Mouse (Mus musculus) mouse embryonic stem cell (cell line): ENCODE measurements around the gene Nop10.
"Not testable (repeated sequence)": the region's sequence is repeated elsewhere in the genome, so short reads cannot be mapped to it uniquely, and the experiment has no call there.

ENCODE experiments used
- in situ Hi-C, 2 experiments: fragments of 300-500 bp; cut with MboI; formaldehyde crosslinking; loops; 1 replicate in 1 of 2; 3 replicates in 1 of 2; pipeline ENCODE4 v1.14.3; 2019 to 2020; ENCODE audit warnings: low sequenced_read_pairs in 2 of 2, low pct_unique_long_range_greater_than_20kb in 1 of 2, mixed read lengths in 1 of 2; ENCODE audit not compliant: unreplicated experiment in 1 of 2

Nop10 gene

GRCm38 (mm10) chr2:112259241-112259962, 2.3 kb upstream of the Nop10 start, which contains the start of gene Nutm1:
Nutm1 (minus strand) TSS chr2:112259291.
- in situ Hi-C loops, result loop anchor here (25.0 kb wide), 1 partner anchor 228 kb away; the partner anchor contains the start of genes Aven (in 2 of the 2) and Chrm5 (in 2 of the 2)

- in situ Hi-C loops, result loop anchor here (25.0 kb wide), 1 partner anchor 224 kb away; the partner anchor contains the start of genes Aven (in 2 of the 2) and Chrm5 (in 2 of the 2)
These were observed 1.1 kb downstream of the Nop10 start for GRCm38 (mm10) chr2:112262779-112263295.

- in situ Hi-C loops, result loop anchor here (25.0 kb wide), 1 partner anchor 223 kb away; the partner anchor contains the start of genes Aven (in 2 of the 2) and Chrm5 (in 2 of the 2)
These were observed 2.6 kb downstream of the Nop10 start for GRCm38 (mm10) chr2:112264364-112264763.

DNA sequence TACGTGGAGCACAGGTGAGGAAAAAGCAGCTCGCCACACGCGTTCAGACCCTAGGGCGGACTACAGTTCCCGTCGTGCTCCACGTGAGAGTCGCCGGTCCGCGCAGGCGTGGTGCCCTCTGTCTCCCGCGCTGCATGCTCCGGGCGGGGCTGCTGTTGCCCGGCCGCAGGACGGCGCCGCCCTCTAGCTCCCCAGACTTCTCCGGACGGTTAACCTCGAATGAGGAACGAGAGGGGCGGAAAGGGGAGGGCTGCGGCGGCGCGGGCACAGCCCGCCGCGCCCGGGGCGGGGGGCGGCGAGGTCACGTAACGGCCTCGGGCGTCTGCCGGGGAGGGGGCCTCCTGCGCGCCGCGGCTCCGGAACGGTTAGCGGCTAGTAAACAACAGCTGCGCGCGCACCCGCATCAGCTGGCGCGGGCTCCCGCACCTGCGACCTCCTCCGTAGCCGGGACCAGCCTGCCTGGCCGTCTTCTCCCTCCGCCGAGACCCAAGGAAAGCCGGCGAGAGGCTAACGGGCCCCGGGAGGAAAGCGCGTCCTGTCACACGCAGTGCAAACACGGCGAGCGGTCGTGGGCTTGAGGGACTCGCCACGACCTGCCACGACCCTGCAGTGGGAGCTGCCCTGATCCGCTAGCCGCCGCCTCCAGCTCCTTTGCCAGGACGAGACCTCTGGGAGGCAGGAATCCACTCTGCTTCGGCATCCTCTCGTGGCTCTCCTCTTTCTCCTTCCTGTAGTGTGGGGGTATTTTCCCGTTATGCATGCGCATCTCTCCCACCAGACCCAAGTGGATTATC, 3.9 kb downstream of the Nop10 start, which contains the start of gene Slc12a6:
Slc12a6 (plus strand) TSS at position 378 of the 794 bp plus-strand sequence.
- in situ Hi-C loops, result loop anchor here (25.0 kb wide), 1 partner anchor 222 kb away; the partner anchor contains the start of genes Aven (in 2 of the 2) and Chrm5 (in 2 of the 2)

DNA sequence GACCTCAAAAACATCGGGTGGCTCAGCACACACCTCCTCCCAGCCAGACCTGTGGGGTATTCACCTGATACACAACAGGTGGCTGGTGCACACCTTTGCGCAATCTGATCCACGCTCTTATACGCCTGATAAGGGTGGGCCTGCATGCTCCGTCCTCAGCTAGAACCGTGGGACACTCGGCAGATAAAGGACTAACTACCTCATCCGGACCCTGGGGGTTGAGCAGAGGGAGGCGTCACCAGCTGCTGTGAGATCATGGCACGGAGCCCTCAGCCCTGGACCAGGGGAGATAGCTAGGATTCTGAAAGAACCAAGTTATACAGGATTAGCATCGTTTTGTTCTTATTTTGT, 4.5 kb downstream of the Nop10 start, which contains the start of gene Gm21985:
Gm21985 (plus strand) TSS at position 73 of the 351 bp plus-strand sequence.
- in situ Hi-C loops, result loop anchor here (25.0 kb wide), 1 partner anchor 221 kb away; the partner anchor contains the start of genes Aven (in 2 of the 2) and Chrm5 (in 2 of the 2)

GRCm38 (mm10) chr2:112266780-112267179, 5.1 kb downstream of the Nop10 start:
- in situ Hi-C loops, result loop anchor here (25.0 kb wide), 1 partner anchor 221 kb away; the partner anchor contains the start of genes Aven (in 2 of the 2) and Chrm5 (in 2 of the 2)

DNA sequence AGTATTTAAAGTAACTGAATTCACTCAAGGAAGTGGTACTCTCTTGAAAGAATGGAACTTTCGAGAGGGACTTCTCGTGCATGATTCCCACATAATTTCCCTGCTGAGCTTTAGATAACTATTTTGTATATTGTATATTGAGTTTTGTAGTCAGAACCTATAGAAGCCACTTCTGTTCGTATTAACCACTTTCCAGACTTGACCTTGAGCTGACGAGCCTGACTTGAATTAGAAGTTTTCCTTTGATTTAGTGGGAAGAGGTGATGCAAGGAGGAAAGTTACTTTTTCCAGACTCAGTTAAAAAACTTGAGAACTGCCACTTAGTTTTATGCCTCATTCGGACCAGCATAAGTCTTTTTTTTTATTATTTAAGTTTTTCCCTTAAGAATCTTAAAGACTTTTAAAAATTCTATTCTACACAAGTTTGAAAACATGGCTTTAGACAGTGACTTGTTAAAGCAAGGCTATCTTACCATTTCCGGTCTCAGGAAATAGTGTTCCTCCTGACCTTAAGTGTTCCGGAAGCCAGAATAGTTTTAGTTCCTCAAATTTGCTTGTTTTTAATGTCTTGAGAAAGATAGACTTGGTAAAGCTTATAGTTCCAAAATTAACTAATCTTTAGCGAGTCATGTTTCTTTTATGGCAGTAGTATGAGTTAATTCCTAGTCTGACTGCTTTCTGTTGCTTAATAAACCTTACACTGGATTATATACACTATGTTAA, 6.0 kb downstream of the Nop10 start:
- in situ Hi-C loops, result loop anchor here (25.0 kb wide), 1 partner anchor 220 kb away; the partner anchor contains the start of genes Aven (in 2 of the 2) and Chrm5 (in 2 of the 2)

- in situ Hi-C loops, result loop anchor here (25.0 kb wide), 1 partner anchor 217 kb away; the partner anchor contains the start of genes Aven (in 2 of the 2) and Chrm5 (in 2 of the 2)
These were observed 8.3 kb downstream of the Nop10 start for GRCm38 (mm10) chr2:112270011-112270410.

- in situ Hi-C loops, result loop anchor here (25.0 kb wide), 1 partner anchor 214 kb away; the partner anchor contains the start of genes Aven (in 2 of the 2) and Chrm5 (in 2 of the 2)
These were observed 11.2 kb downstream of the Nop10 start for GRCm38 (mm10) chr2:112272909-112273308.

DNA sequence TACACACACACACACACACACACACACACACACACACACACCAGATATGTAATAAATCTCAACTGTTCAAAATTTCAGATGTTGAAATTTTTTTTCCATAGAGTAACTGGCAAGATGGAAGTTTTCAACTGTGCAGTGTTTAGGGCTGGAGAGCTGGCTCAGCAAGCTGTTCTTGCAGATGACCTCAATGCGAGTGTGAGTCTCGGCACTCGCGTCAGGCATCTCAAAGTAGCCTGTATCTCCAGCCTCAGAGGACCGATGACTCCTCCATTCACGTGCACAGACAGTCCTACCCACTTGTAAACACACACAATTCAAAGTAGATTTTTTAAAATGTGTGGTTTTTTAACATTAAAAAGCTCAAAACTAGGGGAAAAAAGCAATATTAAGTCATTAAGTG, 11.7 kb downstream of the Nop10 start:
- in situ Hi-C loops, result loop anchor here (25.0 kb wide), 1 partner anchor 214 kb away; the partner anchor contains the start of genes Aven (in 2 of the 2) and Chrm5 (in 2 of the 2)

DNA sequence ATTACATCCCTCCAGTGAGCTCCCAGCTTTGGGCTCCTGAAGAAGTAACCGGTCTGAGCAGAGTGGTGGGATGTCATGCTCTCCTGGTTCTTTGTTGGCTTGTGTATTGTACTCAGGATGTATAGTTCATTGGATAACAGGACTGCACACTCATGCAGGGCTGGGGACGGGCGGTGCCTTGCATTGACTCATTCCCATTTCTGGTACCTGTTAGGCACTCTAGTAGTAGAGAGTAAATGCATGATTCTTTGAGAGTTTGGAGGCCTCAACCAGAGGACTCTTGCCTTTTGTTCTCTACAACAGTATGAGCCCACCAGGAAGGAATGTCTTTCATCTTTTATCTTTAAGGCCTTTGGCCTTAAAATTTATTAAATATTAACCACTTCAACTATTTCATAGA, 15.1 kb downstream of the Nop10 start:
- in situ Hi-C loops, result no loop called here

- in situ Hi-C loops, result no loop called here
These were observed 21.1 kb downstream of the Nop10 start for GRCm38 (mm10) chr2:112282846-112283245.

DNA sequence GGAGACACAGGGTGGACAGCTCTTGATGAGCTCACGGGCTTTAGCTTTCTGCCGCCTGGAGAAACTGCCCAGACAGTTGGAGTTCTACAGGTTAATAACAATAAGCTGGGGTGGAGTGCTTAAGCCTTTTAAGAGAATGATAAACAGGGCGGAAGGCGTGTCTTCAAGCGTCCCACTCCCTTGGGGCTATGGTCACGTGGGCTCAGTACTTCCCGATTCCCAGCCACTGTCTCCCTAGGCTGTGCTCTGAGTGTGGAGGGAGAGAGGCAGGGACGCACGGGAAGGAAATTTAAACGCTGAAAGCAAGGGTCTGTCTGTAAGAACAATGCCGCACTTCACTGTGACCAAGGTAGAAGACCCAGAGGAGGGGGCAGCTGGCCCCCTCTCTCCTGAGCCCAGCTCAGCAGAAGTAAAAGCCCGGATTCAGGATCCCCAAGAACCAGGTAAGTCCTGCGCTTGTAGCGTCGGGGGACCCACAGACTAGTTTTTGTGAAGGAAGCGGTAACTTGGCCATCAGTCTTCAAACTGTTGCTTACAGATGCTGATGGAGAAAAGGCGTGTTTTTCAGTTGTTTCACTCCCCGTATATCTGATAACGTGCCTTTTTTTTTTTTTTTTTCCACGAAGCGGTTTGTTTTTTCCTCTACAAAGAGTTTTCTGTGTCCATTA, 22.8 kb downstream of the Nop10 start:
- in situ Hi-C loops, result no loop called here

GRCm38 (mm10) chr2:112285031-112285390, 23.3 kb downstream of the Nop10 start:
- in situ Hi-C loops, result no loop called here

DNA sequence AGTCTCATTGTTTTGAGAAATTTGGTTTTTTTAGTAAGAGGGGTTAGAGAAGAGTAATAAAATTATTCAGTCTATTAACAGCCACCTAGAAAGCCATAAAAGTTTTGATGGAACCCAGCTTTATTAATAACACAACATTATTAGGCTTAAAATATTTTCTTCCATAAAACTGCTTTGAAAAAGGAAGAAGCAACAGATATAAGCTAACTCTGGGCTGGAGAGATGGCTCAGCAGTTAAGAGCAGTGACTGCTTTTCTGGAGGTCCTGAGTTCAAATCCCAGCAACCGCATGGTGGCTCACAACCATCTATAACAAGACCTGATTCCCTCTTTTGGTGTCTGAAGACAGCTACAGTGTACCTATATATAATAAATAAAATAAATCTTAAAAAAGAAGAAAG, 24.3 kb downstream of the Nop10 start:
- in situ Hi-C loops, result not testable (repeated sequence)

DNA sequence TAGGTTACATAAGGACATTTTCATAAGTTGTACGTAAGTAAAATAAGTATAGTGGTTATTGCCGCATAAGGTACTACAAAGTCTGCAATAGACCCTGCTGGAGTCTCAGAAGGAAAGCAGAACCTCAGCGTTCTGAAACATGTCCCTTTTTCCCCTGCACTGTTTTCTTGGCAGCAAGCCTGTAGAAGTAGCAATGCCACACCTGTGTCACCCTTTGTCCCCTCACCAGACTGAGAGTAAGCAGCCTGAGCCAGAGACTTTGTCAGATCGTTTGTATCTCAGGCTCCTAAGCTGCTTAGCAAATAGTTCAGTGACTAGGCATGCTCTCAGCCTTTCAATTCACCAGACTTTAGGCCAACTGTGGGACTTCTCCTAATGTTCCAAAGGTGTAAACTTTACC, 25.3 kb downstream of the Nop10 start:
- in situ Hi-C loops, result no loop called here

GRCm38 (mm10) chr2:112289507-112289906, 27.8 kb downstream of the Nop10 start:
- in situ Hi-C loops, result no loop called here
